In genomic region chr3:98013401-98014281, GRCm38 (mm10) we compare ENCODE assay signal across 7 mouse cellular contexts. TPM values are rescaled to one million over a fixed set of nuclear protein-coding genes. Genes with fewer than 3 reads are reported as not detected.
DNase-seq lines count a peak whose midpoint lies in the region; ATAC-seq lines count a peak whose summit lies in the region.

Gene Notch2, plus strand, starts transcription at chr3:98013527.

- H3K4me2 ChIP-seq in midbrain, embryonic 13.5 days (replicated peaks) = peak within 1 kb of the TSS; percentile 92

- H3K4me1 ChIP-seq in limb, embryonic 10.5 days = peaks cover 55% of the 10 kb centered on the region
- H3K4me1 ChIP-seq in midbrain, embryonic 13.5 days (replicated peaks) = peaks cover 21% of the 10 kb centered on the region

- H3K4me3 ChIP-seq in limb, embryonic 10.5 days = peak within 1 kb of the TSS; percentile 98
- peak within 1 kb of the TSS; percentile 85 for H3K4me3 ChIP-seq in midbrain, embryonic 13.5 days (replicated peaks)

- H3K36me3 ChIP-seq in limb, embryonic 10.5 days = no peaks in the 10 kb centered on the region
- no peaks in the 10 kb centered on the region for H3K36me3 ChIP-seq in midbrain, embryonic 13.5 days

- under 1% methylated on average over 95 of the region's 95 CpGs for WGBS in limb, embryonic 10.5 days
- under 1% methylated on average over 62 of the region's 95 CpGs for WGBS in midbrain, embryonic 13.5 days

- peak within 1 kb of the TSS; percentile 98 for H3K27ac ChIP-seq in limb, embryonic 10.5 days
- peak within 1 kb of the TSS; percentile 73 for H3K27ac ChIP-seq in midbrain, embryonic 13.5 days

- no peaks in the 10 kb centered on the region for H3K9me3 ChIP-seq in limb, embryonic 10.5 days (replicated peaks)
- no peaks in the 10 kb centered on the region for H3K9me3 ChIP-seq in midbrain, embryonic 13.5 days

- peak within 1 kb of the TSS; percentile 80 for H3K9ac ChIP-seq in midbrain, embryonic 13.5 days (replicated peaks)

- peak; percentile 90 for DNase-seq in adrenal gland, adult 8-10 months
- DNase-seq in embryo, embryonic 9.5 days (ENCODE audit: extremely low spot score) = peak; percentile 95
- no peak for DNase-seq in gonadal fat pad, adult 2 months (ENCODE audit: low read depth)
- DNase-seq in kidney, adult 11 months = peak; percentile 91
- DNase-seq in limb, embryonic 10.5 days (ENCODE audit: low spot score) = peak; percentile 97
- DNase-seq in spleen, adult 12 weeks (ENCODE audit: low spot score) = peak; percentile 94

- peak; percentile 90 for ATAC-seq in midbrain, embryonic 13.5 days

- H3K27me3 ChIP-seq in limb, embryonic 10.5 days (ENCODE audit: low read depth, poor library complexity, severe bottlenecking) = 0 out of 2 replicates have a peak, but pooled peaks cover 4% of the 10 kb centered on the region
- peaks cover 20% of the 10 kb centered on the region; the same call in 1 of the 2 replicates for H3K27me3 ChIP-seq in midbrain, embryonic 13.5 days

RNA-seq across cellular contexts. Expression of gene Notch2, which starts in this region (rescaled TPM):
- total RNA-seq in adrenal gland, adult 8-10 months (2022) = 10 to 100 TPM; 73.6 to 99.3 (median 77.1) TPM
- 26.6 and 33.7 TPM in 2 replicates for polyA plus RNA-seq in gonadal fat pad, adult 2 months (2012; rRNA removed)
- polyA plus RNA-seq in limb, embryonic 10.5 days (2016; fragmentation: Nextera tagmentation; extraction: Ambion mirVana) = 22.7 and 29.6 TPM in 2 replicates
- polyA plus RNA-seq in midbrain, embryonic 13.5 days (2015; fragmentation: Nextera tagmentation; extraction: Ambion mirVana) = 9.0 and 10.0 TPM in 2 replicates
